Mouse (Mus musculus) MEL (cell line): Measurements from ENCODE around the gene Rnaseh2c.

Experiments
- CTCF ChIP-seq, 3 experiments: IDR thresholded peaks in 2 of 3; conservative IDR thresholded peaks in 1 of 3; 2 replicates each; pipeline ENCODE4 v1.5.1; 2011 to 2012; ENCODE audit warnings: low read length in 3 of 3, low read depth in 2 of 3, mild to moderate bottlenecking in 2 of 3, improper control_type of control experiment in 1 of 3, inconsistent platforms in 1 of 3, mixed read lengths in 1 of 3, moderate library complexity in 1 of 3; ENCODE audit not compliant: control insufficient read depth in 1 of 3, insufficient read depth in 1 of 3, poor library complexity in 1 of 3, severe bottlenecking in 1 of 3
- MYB ChIP-seq: IDR thresholded peaks from 2 replicates; pipeline ENCODE4 v1.6.1; 2011; ENCODE audit warnings: mild to moderate bottlenecking, low read depth, low read length, improper control_type of control experiment
- MYC ChIP-seq: IDR thresholded peaks from 2 replicates; pipeline ENCODE4 v1.6.1; 2011; ENCODE audit warnings: low read depth, mild to moderate bottlenecking, low read length, improper control_type of control experiment, moderate library complexity
- TBP ChIP-seq: IDR thresholded peaks from 2 replicates; pipeline ENCODE4 v1.8.0; 2011; ENCODE audit warnings: low read depth, low read length, improper control_type of control experiment
- ZKSCAN1 ChIP-seq: IDR thresholded peaks from 2 replicates; pipeline ENCODE4 v1.6.1; 2012; ENCODE audit warnings: low read depth, mild to moderate bottlenecking, inconsistent platforms, low read length, improper control_type of control experiment, moderate library complexity

DNA sequence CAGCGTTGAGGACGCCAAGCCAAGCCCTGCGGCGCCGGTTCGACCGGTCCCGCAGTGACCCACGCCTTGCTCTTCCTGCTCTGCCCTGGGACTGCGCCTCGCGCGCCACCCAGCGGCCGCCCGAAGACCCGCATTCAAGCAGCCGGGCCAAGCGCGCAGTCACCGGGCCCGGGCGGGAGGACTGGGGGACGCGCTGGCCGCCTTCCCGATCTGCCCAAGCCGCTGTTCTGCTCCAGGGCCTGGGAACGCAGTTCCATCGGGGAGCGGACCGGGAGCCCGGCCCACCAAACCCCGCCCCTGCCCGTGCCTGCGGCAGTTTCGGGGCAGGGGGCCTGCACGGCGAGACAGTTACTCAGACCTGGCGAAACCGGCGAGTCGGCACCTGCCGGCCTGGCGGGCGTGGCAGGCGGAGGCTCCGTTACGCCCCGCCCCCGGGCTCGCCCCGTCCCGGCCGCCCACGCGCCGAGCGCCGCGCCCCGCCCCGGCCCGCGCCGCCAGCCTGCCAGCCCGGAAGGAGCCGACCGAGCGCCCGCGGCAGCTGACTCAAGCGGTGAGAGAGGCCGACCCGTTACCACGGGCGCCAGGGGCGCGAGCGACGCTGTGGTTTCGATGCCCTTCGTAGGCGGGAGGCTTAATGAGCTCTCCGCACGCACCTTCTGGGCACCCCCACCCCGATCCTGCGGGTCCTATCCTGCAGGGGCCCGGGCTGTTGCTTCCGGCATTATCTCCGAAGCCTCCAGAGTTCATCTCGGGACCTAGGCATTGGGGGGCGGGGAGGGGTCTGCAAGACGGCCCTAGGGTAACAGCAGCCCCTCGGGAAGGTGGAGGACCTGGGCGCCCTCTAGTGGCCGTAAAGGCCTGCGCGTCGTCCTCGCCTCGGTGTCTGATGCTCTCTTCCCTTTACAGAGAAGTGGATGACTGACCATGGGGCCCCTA lies 33.9 kb upstream of the Rnaseh2c start, which contains the start of gene Ap5b1:
- TF ChIP-seq ZKSCAN1 (no peak), MYC (no peak), CTCF (IDR thresholded peaks at IDR 0.05 in 2 of 3, conservative IDR thresholded peaks at IDR 0.05 in 1 of 3; ENCODE audit: control insufficient read depth in 1 of 3, insufficient read depth in 1 of 3, low read depth in 2 of 3, low read length in 3 of 3, poor library complexity in 1 of 3, severe bottlenecking in 1 of 3) (peak; percentile 54 to 97 (median 88)), MYB (no peak), TBP (0 out of 2 replicates have a peak, but pooled peaks have one; percentile 19)
